Comparison of ENCODE assay signal across 8 mouse cellular contexts in genomic region chr17:79353446-79354173, GRCm38 (mm10). TPM values are rescaled to one million over a fixed set of nuclear protein-coding genes. Genes with fewer than 3 reads are reported as not detected.
DNase-seq lines count a peak whose midpoint lies in the region; ATAC-seq and TF ChIP-seq lines count a peak whose summit lies in the region.

No protein-coding gene starts in this region.

- TF ChIP-seq EP300 in heart, adult 2 months (IDR thresholded peaks at IDR 0.05; ENCODE audit: insufficient read depth, low read depth, low read length), result no peak

- intact Hi-C loops in heart, adult 2 months (cut with DNase I), result loop anchor here (2.0 to 5.0 kb wide), 3 partner anchors 17 to 181 kb away; no protein-coding TSS in a partner anchor

- no peaks in the 10 kb centered on the region for H3K27me3 ChIP-seq in heart, adult 2 months (ENCODE audit: control insufficient read depth, insufficient read depth, low read length)

- H3K4me1 ChIP-seq in bone marrow, adult 2 months (ENCODE audit: control insufficient read depth, insufficient read depth, low read length), result peaks cover 7% of the 10 kb centered on the region
- H3K4me1 ChIP-seq in heart, adult 2 months (ENCODE audit: control insufficient read depth, insufficient read depth, low read length), result peaks cover 12% of the 10 kb centered on the region

- H3K27ac ChIP-seq in bone marrow, adult 2 months (ENCODE audit: control insufficient read depth, insufficient read depth, low read depth, low read length, poor library complexity), result no peak overlapping the region; the same call in 1 of the 2 replicates
- H3K27ac ChIP-seq in heart, adult 2 months, result peak overlapping the region; percentile 98

- H3K4me3 ChIP-seq in bone marrow, adult 2 months (replicated peaks; ENCODE audit: control insufficient read depth, low read depth, low read length), result peak overlapping the region; percentile 89
- peak overlapping the region; percentile 98 for H3K4me3 ChIP-seq in heart, adult 2 months

- TF ChIP-seq POLR2A in bone marrow, adult 2 months (IDR thresholded peaks at IDR 0.05; ENCODE audit: borderline replicate concordance, control insufficient read depth, low read depth, low read length), result no peak
- peak; percentile 41; the same call in 1 of the 2 replicates for TF ChIP-seq POLR2A in heart, adult 2 months (IDR thresholded peaks at IDR 0.05; ENCODE audit: insufficient read depth, low read depth, low read length)

- peaks cover 24% of the 10 kb centered on the region for H3K36me3 ChIP-seq in heart, adult 2 months (ENCODE audit: control insufficient read depth, insufficient read depth, low read length)

- no peak for ATAC-seq in CD4-positive, CD25-positive, alpha-beta regulatory T cell, adult 4 months
- no peak for ATAC-seq in activated CD4-positive, CD25-positive, alpha-beta regulatory T cell, adult 4 months

- 5% methylated on average over 16 of the region's 16 CpGs for WGBS in bone marrow, adult 2 months
- 6% methylated on average over 16 of the region's 16 CpGs for WGBS in heart, adult 2 months

- DNase-seq in CD4-positive, CD25-positive, alpha-beta regulatory T cell, adult 2 months (ENCODE audit: low read depth, low spot score), result peak; percentile 16
- peak in 1 of 2 experiments; percentile 50 for DNase-seq in heart, adult 2 months
- peak; percentile 42 to 61 for DNase-seq in kidney, postnatal 4 days
- DNase-seq in neural tube, embryonic 10.5 days (ENCODE audit: extremely low spot score, low spot score), result peak; percentile 45
- DNase-seq in ovary, postnatal 14 days (ENCODE audit: low spot score), result no peak

- peak overlapping the region; percentile 90 for H3K9ac ChIP-seq in heart, adult 2 months (ENCODE audit: low read depth, low read length)

- peaks cover 2% of the 10 kb centered on the region for H3K79me2 ChIP-seq in heart, adult 2 months (replicated peaks; ENCODE audit: control insufficient read depth, insufficient read depth, low read length)

- TF ChIP-seq CTCF in bone marrow, adult 2 months (IDR thresholded peaks at IDR 0.05; ENCODE audit: control insufficient read depth, insufficient read depth, low read length), result no peak
- no peak for TF ChIP-seq CTCF in heart, adult 2 months (IDR thresholded peaks at IDR 0.05)

RNA-seq across cellular contexts. Expression of gene Cdc42ep3, which starts 1.3 kb away (rescaled TPM):
- polyA plus RNA-seq in CD4-positive, CD25-positive, alpha-beta regulatory T cell, adult 4 months (2017; shearing (Covaris generic)), result 10 to 100 TPM; 32.2 to 35.2 TPM
- polyA plus RNA-seq in bone marrow, adult 2 months (2011; ENCODE audit: insufficient read depth, insufficient read length, low replicate concordance, missing spikeins), result 21.5 and 29.6 TPM in 2 replicates
- 10 to 100 TPM; 30.1 to 35.0 TPM for total RNA-seq in heart, adult 2 months (2021)
- polyA plus RNA-seq in heart, adult 2 months (2012; rRNA removed), result 16.7 and 25.9 TPM in 2 replicates
- polyA plus RNA-seq in activated CD4-positive, CD25-positive, alpha-beta regulatory T cell, adult 4 months (2017; shearing (Covaris generic)), result 10 to 100 TPM; 31.4 to 31.8 TPM
